Comparison of ENCODE assay signal across 18 mouse cellular contexts in genomic region chr2:48465483-48465882, GRCm38 (mm10).
"Had no signal": no experiment of that assay in that cellular context is flagged by ENCODE, and none has a peak within 500 bp of the region (broad histone marks: within the 10 kb centered on the region; RNA-seq: fewer than 3 reads in every experiment).

No protein-coding gene starts in this region.

- ATAC-seq: midbrain, embryonic 13.5 days; midbrain, embryonic 15.5 days had no signal

- H3K36me3 ChIP-seq: midbrain, embryonic 13.5 days; midbrain, embryonic 15.5 days; neural tube, embryonic 13.5 days; neural tube, embryonic 15.5 days had no signal

- H3K9ac ChIP-seq: liver, embryonic 14.5 days; lung, embryonic 14.5 days; midbrain, embryonic 13.5 days; midbrain, embryonic 15.5 days; neural tube, embryonic 13.5 days; neural tube, embryonic 15.5 days had no signal

- H3K27ac ChIP-seq: liver, embryonic 14.5 days; midbrain, embryonic 13.5 days; midbrain, embryonic 15.5 days; neural tube, embryonic 13.5 days; neural tube, embryonic 15.5 days had no signal

- H3K4me1 ChIP-seq: megakaryocyte, embryonic 14.5 days; midbrain, embryonic 13.5 days; midbrain, embryonic 15.5 days had no signal

- H3K4me2 ChIP-seq: lung, embryonic 14.5 days; midbrain, embryonic 11.5 days; midbrain, embryonic 13.5 days; midbrain, embryonic 15.5 days; neural tube, embryonic 13.5 days; neural tube, embryonic 15.5 days had no signal

- H3K4me3 ChIP-seq: megakaryocyte, embryonic 14.5 days; midbrain, embryonic 13.5 days; midbrain, embryonic 15.5 days; myocyte; neural tube, embryonic 13.5 days; neural tube, embryonic 15.5 days had no signal

- H3K27me3 ChIP-seq: megakaryocyte, embryonic 14.5 days; midbrain, embryonic 13.5 days; midbrain, embryonic 15.5 days; neural tube, embryonic 13.5 days; neural tube, embryonic 15.5 days had no signal

- H3K9me3 ChIP-seq: megakaryocyte, embryonic 14.5 days; midbrain, embryonic 13.5 days; midbrain, embryonic 15.5 days; neural tube, embryonic 13.5 days; neural tube, embryonic 15.5 days had no signal

- DNase-seq: lung, adult 18-20 months; lung, embryonic 14.5 days; lung, postnatal 10 days; lung, postnatal 4 days; retina, postnatal 1 day; right cerebral cortex, adult 18-20 months; right cerebral cortex, postnatal 25 days; spleen, adult 18-20 months; thymus, postnatal 14 days; thymus, postnatal 36 days had no signal
